Mouse (Mus musculus): ENCODE results near the gene Hist2h2ab. TPM values are rescaled to one million over a fixed set of nuclear protein-coding genes. Genes with fewer than 3 reads are reported as not detected.

Hist2h2ab gene
- total and polyA plus RNA-seq, 3 experiments, result 1.1 to 31.4 TPM; not detected in 1

GRCm38 (mm10) chr3:96182382-96182776, 37.3 kb upstream of the Hist2h2ab start:
- in situ Hi-C loops (cut with MboI; ENCODE audit: low pct_ligation_motif_present, low pct_unique_long_range_greater_than_20kb, low sequenced_read_pairs), result no loop called here
- no peak overlapping the region for H3K4me2 ChIP-seq (ENCODE audit: insufficient read depth, low read depth, poor library complexity, severe bottlenecking)

GRCm38 (mm10) chr3:96192977-96193376, 26.7 kb upstream of the Hist2h2ab start:
- dilution Hi-C loops (cut with MboI; ENCODE audit: extremely low pct_ligation_motif_present, extremely low pct_unique_long_range_greater_than_20kb, low sequenced_read_pairs) (no loop called here), in situ Hi-C loops (cut with MboI; ENCODE audit: low pct_ligation_motif_present, low pct_unique_long_range_greater_than_20kb, low sequenced_read_pairs) (no loop called here)
- Histone ChIP-seq H3K9me3 (replicated peaks; ENCODE audit: low read length) (peaks cover 8% of the 10 kb centered on the region), H3K27me3 (replicated peaks) (no peaks in the 10 kb centered on the region), H3K9ac (ENCODE audit: insufficient read depth, low read depth) (no peak overlapping the region), H3K4me2 (ENCODE audit: insufficient read depth, low read depth, poor library complexity, severe bottlenecking) (no peak overlapping the region), H3K27ac (ENCODE audit: insufficient read depth, low read depth) (no peak overlapping the region), H3K79me2 (replicated peaks; ENCODE audit: control insufficient read depth, extremely low read depth, insufficient read depth, poor library complexity, severe bottlenecking) (no peaks in the 10 kb centered on the region), H3K4me1 (ENCODE audit: control insufficient read depth in 1 of 2, insufficient read depth in 2 of 2) (peaks cover 2 to 16% of the 10 kb centered on the region in 2 experiments; a peak in 3 of 4 replicates), H3K4me3 (replicated peaks in 1 of 3; ENCODE audit: low read depth in 2 of 3, low read length in 2 of 3, poor library complexity in 1 of 3) (no peak overlapping the region), H3K36me3 (replicated peaks in 1 of 2; ENCODE audit: control insufficient read depth in 1 of 2, insufficient read depth in 1 of 2, low read length in 1 of 2) (peaks cover 21 to 77% of the 10 kb centered on the region in 2 experiments)
- no peak for DNase-seq (ENCODE audit: extremely low read depth)
- TF ChIP-seq CHD1 (IDR thresholded peaks at IDR 0.05; ENCODE audit: low read depth, low read length), result no peak

More at GRCm38 (mm10) chr3:96182382-96182776, 37.3 kb upstream of the Hist2h2ab start:
- H3K79me2 ChIP-seq (replicated peaks; ENCODE audit: control insufficient read depth, extremely low read depth, insufficient read depth, poor library complexity, severe bottlenecking), result no peaks in the 10 kb centered on the region
- no peaks in the 10 kb centered on the region for H3K27me3 ChIP-seq (replicated peaks)
- H3K36me3 ChIP-seq (replicated peaks in 1 of 2; ENCODE audit: control insufficient read depth in 1 of 2, insufficient read depth in 1 of 2, low read length in 1 of 2), result peaks cover 9 to 47% of the 10 kb centered on the region in 2 experiments
- no peaks in the 10 kb centered on the region for H3K9me3 ChIP-seq (replicated peaks; ENCODE audit: low read length)
- DNase-seq (ENCODE audit: extremely low read depth), result no peak
- dilution Hi-C loops (cut with MboI; ENCODE audit: extremely low pct_ligation_motif_present, extremely low pct_unique_long_range_greater_than_20kb, low sequenced_read_pairs), result no loop called here
- peaks cover 5 to 21% of the 10 kb centered on the region in 2 experiments; a peak in 3 of 4 replicates for H3K4me1 ChIP-seq (ENCODE audit: control insufficient read depth in 1 of 2, insufficient read depth in 2 of 2)
- no peak overlapping the region for H3K9ac ChIP-seq (ENCODE audit: insufficient read depth, low read depth)
- no peak for TF ChIP-seq MAFK (IDR thresholded peaks at IDR 0.05; ENCODE audit: insufficient replicate concordance, low read length)
- no peak for TF ChIP-seq NELFE (IDR thresholded peaks at IDR 0.05; ENCODE audit: low read depth, low read length)
- no peak for TF ChIP-seq USF2 (conservative IDR thresholded peaks at IDR 0.05; ENCODE audit: low read depth, low read length)
- no peak for TF ChIP-seq PAX5 (IDR thresholded peaks at IDR 0.05; ENCODE audit: low read length)
- TF ChIP-seq ZNF384 (IDR thresholded peaks at IDR 0.05; ENCODE audit: low read depth, low read length), result no peak
- TF ChIP-seq JUND (conservative IDR thresholded peaks at IDR 0.05; ENCODE audit: low read depth, low read length), result no peak
- TF ChIP-seq SMC3 (IDR thresholded peaks at IDR 0.05; ENCODE audit: low read depth, low read length), result no peak
- no peak for TF ChIP-seq ZKSCAN1 (IDR thresholded peaks at IDR 0.05; ENCODE audit: borderline replicate concordance, low read depth, low read length)
- TF ChIP-seq CHD1 (IDR thresholded peaks at IDR 0.05; ENCODE audit: low read depth, low read length), result no peak
- no peak for TF ChIP-seq HCFC1 (IDR thresholded peaks at IDR 0.05; ENCODE audit: low read depth, low read length)
- TF ChIP-seq MEF2A (IDR thresholded peaks at IDR 0.05; ENCODE audit: borderline replicate concordance, low read depth, low read length), result no peak
- TF ChIP-seq RAD21 (IDR thresholded peaks at IDR 0.05; ENCODE audit: low read depth, low read length), result no peak
- TF ChIP-seq MAZ (IDR thresholded peaks at IDR 0.05; ENCODE audit: low read depth, low read length), result no peak
- TF ChIP-seq ELF1 (IDR thresholded peaks at IDR 0.05; ENCODE audit: low read depth, low read length), result no peak
- no peak for TF ChIP-seq MXI1 (IDR thresholded peaks at IDR 0.05; ENCODE audit: low read depth, low read length)
- TF ChIP-seq POLR2A (IDR thresholded peaks at IDR 0.05; ENCODE audit: low read depth, low read length), result no peak
- TF ChIP-seq GABPA (IDR thresholded peaks at IDR 0.05; ENCODE audit: insufficient replicate concordance, low read depth, low read length), result no peak
- TF ChIP-seq TCF12 (IDR thresholded peaks at IDR 0.05; ENCODE audit: low read depth, low read length), result no peak
- no peak overlapping the region for H3K27ac ChIP-seq (ENCODE audit: insufficient read depth, low read depth)
- H3K4me3 ChIP-seq (replicated peaks in 1 of 3; ENCODE audit: low read depth in 2 of 3, low read length in 2 of 3, poor library complexity in 1 of 3), result no peak overlapping the region

Measured in CH12.LX (cell line).